Mouse (Mus musculus): Measurements from ENCODE around the gene Syp. TPM values are rescaled to one million over a fixed set of nuclear protein-coding genes. Genes with fewer than 3 reads are reported as not detected.

Syp gene
- polyA plus RNA-seq (2021; fragmentation: Nextera tagmentation) = 229 and 565 TPM in 2 replicates
- long read RNA-seq, experiment 1, transcript Syp-201 (7 exons, 2,591 nt) = major isoform, 3,130 of 3,661 reads
- long read RNA-seq, experiment 1, partial matches to known transcripts = 429 of 3,661 reads
- long read RNA-seq, experiment 1, other reads (novel, unspliced or antisense) = 99 of 3,661 reads
- long read RNA-seq, experiment 2, transcript Syp-201 (7 exons, 2,591 nt) = major isoform, 133 of 265 reads
- long read RNA-seq, experiment 2, partial matches to known transcripts = 123 of 265 reads
- long read RNA-seq, experiment 2, other reads (novel, unspliced or antisense) = 8 of 265 reads

DNA sequence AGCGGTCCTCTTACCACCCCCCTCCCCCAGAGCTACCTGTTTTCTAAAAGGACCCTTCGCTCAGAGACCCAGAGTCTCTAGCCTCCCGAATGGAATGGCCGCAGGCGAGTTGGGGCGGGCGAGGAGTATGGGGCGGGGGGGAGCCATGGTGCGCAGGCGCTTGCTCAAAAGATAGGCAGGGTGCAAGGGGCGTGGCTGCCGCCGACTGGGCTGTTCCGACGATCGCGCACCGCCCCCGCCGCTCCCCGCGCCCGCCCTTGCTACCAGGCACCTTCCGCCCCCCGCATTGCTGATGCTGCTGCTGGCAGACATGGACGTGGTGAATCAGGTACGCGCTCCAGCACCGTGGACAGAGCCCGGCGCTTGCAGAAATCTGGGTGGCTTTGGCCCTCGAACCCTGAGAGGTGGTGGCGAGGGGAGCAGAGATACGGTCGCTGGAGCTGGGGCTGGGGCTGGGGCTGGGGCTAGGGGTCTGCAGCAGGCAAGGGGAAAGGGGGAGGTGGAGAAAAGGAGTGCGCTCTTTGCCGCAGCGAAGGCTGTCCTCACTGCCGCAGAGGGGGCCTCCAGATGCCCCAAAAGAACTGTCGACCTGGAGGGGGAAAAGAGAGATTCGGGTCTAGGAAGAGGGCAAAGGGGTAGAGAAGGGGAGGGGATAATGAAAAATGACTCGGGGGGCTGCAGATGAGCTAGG lies at the start of gene Syp:
Gene Syp, plus strand, starts transcription at position 71 of the 691 bp plus-strand sequence.

DNA sequence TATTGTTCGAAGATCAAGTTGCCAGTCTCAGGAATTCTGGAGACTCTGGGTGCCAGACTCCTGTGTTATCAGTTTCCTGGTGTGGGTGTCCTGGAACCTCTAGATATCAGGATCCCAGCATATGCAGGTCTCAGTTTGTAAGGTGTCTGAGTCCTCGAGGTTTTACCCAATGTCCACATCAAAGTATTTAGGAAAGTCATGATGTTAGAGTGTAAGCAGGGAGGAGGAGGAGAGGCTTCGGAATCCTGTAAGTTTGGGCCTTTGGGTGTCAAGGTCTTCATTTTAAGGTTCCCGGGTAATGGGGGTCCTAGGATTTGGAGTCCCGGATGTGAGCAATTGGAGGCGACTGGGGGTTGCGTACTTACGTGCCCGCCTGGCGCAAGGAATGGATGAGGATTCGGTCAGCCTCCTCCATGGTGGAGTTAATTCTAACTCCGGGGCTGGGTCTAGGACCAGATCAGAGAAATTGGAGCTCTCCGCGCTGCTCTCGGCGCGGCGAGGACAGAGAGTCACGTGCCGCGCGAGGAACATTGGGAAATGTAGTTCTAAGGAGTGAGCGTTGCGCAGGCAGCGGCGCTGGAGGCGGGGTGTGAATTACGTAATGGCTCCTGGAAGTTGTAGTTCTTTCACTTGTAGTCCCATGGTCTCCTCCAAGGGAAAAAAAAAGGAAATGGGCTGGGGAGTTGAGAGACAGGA lies 33.2 kb upstream of the Syp start, which contains the start of gene Ccdc22:
Gene Ccdc22, minus strand, starts transcription at position 639 of the 696 bp plus-strand sequence.

DNA sequence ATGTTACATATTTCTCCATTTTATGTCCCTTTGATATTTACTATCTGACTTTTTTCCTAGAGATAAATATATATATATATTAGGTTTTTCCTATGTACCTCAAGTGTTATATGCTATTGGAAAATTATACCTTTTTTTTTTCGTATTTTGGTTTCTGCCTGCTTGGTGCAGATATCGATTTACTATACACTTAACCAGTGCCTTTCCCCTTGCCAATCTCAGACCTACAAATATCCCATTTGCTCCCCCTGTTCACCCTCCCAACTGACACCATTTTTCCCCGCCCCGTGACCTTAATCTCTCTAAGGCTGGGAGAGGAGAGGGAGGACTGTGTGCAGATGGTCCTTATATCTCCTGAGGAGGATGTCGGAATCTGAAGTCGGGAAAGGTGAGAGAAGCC lies 31.5 kb upstream of the Syp start, which contains the start of gene Cacna1f:
Gene Cacna1f, plus strand, starts transcription at position 301 of the 400 bp plus-strand sequence.

DNA sequence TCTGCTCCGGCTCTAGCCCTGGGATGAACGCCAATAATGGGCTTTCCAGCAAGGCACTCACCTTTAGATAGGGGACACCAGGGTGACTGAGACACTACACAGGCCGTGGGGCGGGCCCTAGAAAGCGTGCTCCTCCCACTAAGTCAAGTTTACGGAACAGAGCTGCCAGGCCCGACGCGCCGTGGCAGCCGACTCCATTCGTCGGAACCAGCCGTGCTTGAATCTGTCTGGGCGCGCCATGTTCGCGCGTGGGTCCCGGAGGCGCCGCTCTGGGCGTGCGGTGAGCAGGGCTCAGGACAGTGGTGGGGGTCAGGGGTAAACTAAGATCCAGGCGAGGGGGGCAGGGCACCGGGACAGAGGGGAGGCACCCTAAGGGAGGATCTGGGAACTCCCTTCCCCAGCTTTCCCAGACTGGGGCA lies 19.0 kb downstream of the Syp start, which contains the start of gene Prickle3:
Gene Prickle3, plus strand, starts transcription at position 40 of the 419 bp plus-strand sequence.

DNA sequence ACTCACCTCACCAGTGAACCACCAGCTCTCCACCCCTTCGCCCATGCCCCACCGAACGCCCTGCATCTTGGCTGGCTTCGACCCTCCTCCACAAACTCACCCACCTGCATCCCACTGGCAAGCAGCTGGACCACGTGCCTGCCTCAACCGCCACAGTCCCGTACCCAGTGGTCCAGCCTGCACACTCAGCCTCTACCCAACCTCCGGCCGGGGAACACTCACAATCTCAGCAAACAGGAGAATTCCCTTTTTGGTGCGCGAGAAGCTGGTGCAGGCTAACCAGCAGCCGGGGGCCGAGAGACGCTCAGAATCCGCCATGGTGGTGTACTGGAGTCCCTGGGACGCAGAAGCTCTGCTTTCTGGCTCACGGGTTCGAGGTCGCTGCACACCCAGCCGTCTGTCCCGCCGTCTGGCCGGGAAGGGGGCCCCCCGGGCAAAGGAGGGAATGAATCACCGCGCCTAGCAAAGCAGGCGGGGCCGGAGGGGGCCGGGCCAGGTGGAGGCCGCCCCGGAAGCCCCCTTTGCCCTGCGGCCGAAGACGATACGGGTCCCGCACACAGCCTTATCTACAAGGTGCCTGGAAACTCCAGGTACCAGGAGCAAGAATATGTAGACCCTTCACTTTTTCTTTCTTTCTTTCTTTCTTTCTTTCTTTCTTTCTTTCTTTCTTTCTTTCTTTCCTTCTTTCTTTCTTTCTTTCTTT lies 32.8 kb downstream of the Syp start, which contains the start of gene Plp2:
Gene Plp2, minus strand, starts transcription at position 470 of the 703 bp plus-strand sequence.

DNA sequence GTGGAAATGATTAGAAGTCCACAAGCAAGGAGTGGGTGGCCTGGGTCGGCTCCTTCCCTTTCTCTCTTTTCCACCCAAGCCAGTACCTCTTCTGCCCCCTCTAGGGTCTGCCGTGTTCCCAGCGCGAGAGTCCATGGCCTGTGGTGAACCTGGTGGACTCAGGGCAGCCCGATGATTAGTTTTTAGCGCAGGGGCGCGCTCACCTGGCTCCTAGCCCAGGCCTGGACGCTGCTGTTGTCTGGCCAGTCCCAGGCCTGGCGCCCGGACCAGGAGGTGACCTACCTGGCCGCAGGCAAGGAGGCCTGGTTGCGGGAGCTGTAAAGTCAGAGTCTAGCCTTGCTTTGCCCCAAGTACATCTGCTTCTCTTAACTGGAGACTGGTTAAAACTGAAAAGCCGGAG lies 42.6 kb downstream of the Syp start, which contains the start of gene Magix:
Gene Magix, minus strand, starts transcription at position 388 of the 400 bp plus-strand sequence.

GRCm38 (mm10) chrX:7696954-7697381 lies 58.7 kb downstream of the Syp start, which contains the start of gene Gpkow:
Gene Gpkow (plus strand): TSS chrX:7697131.

Other genes starting within 250 kb of the Syp start
- 0.49 TPM in 1 of 2 replicates, not detected in the other for gene Foxp3, start 64.8 kb upstream of the Syp start, polyA plus RNA-seq (2021; fragmentation: Nextera tagmentation)
- 3.3 and 13.6 TPM in 2 replicates for gene Ppp1r3f, start 64.2 kb upstream of the Syp start, polyA plus RNA-seq (2021; fragmentation: Nextera tagmentation)
- gene Ccdc22, start 33.0 kb upstream of the Syp start, polyA plus RNA-seq (2021; fragmentation: Nextera tagmentation) = 21.8 and 27.4 TPM in 2 replicates
- gene Cacna1f, start 31.4 kb upstream of the Syp start, polyA plus RNA-seq (2021; fragmentation: Nextera tagmentation) = not detected in 2 replicates
- gene Prickle3, start 18.8 kb downstream of the Syp start, polyA plus RNA-seq (2021; fragmentation: Nextera tagmentation) = 1.1 and 1.3 TPM in 2 replicates
- 12.5 and 19.4 TPM in 2 replicates for gene Plp2, start 32.9 kb downstream of the Syp start, polyA plus RNA-seq (2021; fragmentation: Nextera tagmentation)
- gene Magix, start 42.8 kb downstream of the Syp start, polyA plus RNA-seq (2021; fragmentation: Nextera tagmentation) = 0.20 and 0.41 TPM in 2 replicates
- 14.0 and 20.9 TPM in 2 replicates for gene Gpkow, start 58.7 kb downstream of the Syp start, polyA plus RNA-seq (2021; fragmentation: Nextera tagmentation)
- gene Wdr45, start 75.9 kb downstream of the Syp start, polyA plus RNA-seq (2021; fragmentation: Nextera tagmentation) = 16.0 and 48.4 TPM in 2 replicates
- gene Gm45208, start 83.8 kb downstream of the Syp start, polyA plus RNA-seq (2021; fragmentation: Nextera tagmentation) = 0.53 TPM in 1 of 2 replicates, not detected in the other
- gene Praf2, start 90.0 kb downstream of the Syp start, polyA plus RNA-seq (2021; fragmentation: Nextera tagmentation) = 110 and 132 TPM in 2 replicates
- 7.5 and 8.8 TPM in 2 replicates for gene Ccdc120, start 112.4 kb downstream of the Syp start, polyA plus RNA-seq (2021; fragmentation: Nextera tagmentation)
- 7.3 and 12.4 TPM in 2 replicates for gene Tfe3, start 124.1 kb downstream of the Syp start, polyA plus RNA-seq (2021; fragmentation: Nextera tagmentation)
- 35.3 and 40.6 TPM in 2 replicates for gene Gripap1, start 151.3 kb downstream of the Syp start, polyA plus RNA-seq (2021; fragmentation: Nextera tagmentation)
- 3.7 and 5.4 TPM in 2 replicates for gene Kcnd1, start 183.8 kb downstream of the Syp start, polyA plus RNA-seq (2021; fragmentation: Nextera tagmentation)
- 6.5 and 37.5 TPM in 2 replicates for gene Otud5, start 202.9 kb downstream of the Syp start, polyA plus RNA-seq (2021; fragmentation: Nextera tagmentation)
- 34.2 and 39.8 TPM in 2 replicates for gene Pim2, start 239.8 kb downstream of the Syp start, polyA plus RNA-seq (2021; fragmentation: Nextera tagmentation)
- 17.0 and 19.7 TPM in 2 replicates for gene Slc35a2, start 245.6 kb downstream of the Syp start, polyA plus RNA-seq (2021; fragmentation: Nextera tagmentation)

All from left cerebral cortex, adult 6 months (tissue).